Mouse (Mus musculus) right cerebral cortex, postnatal 10 days (tissue): ENCODE results near the gene Kbtbd12.

ENCODE experiments used
- DNase-seq, 2 experiments: peaks; one replicate each; pipeline ENCODE4 v3.0.0; 2021; ENCODE audit warnings: low spot score in 2 of 2

The Kbtbd12 gene

GRCm38 (mm10) chr6:88626912-88627311 lies 10.8 kb downstream of the Kbtbd12 start:
- no peak for DNase-seq

- DNase-seq = no peak
Observed at GRCm38 (mm10) chr6:88626462-88626861, 11.3 kb downstream of the Kbtbd12 start.

- DNase-seq = no peak
Observed at GRCm38 (mm10) chr6:88621816-88622481, 15.8 kb downstream of the Kbtbd12 start.

- DNase-seq = no peak
Observed at GRCm38 (mm10) chr6:88619542-88619941, 18.2 kb downstream of the Kbtbd12 start.

GRCm38 (mm10) chr6:88615352-88615751 lies 22.4 kb downstream of the Kbtbd12 start:
- no peak for DNase-seq

GRCm38 (mm10) chr6:88606417-88606816 lies 31.3 kb downstream of the Kbtbd12 start:
- no peak for DNase-seq

- no peak for DNase-seq
Observed at GRCm38 (mm10) chr6:88605715-88606114, 32.0 kb downstream of the Kbtbd12 start.

GRCm38 (mm10) chr6:88605235-88605634 lies 32.5 kb downstream of the Kbtbd12 start:
- no peak for DNase-seq

GRCm38 (mm10) chr6:88596108-88596507 lies 41.6 kb downstream of the Kbtbd12 start:
- no peak for DNase-seq

- no peak for DNase-seq
Observed at GRCm38 (mm10) chr6:88592367-88592766, 45.4 kb downstream of the Kbtbd12 start.

GRCm38 (mm10) chr6:88590231-88590630 lies 47.5 kb downstream of the Kbtbd12 start:
- DNase-seq = no peak

GRCm38 (mm10) chr6:88589517-88589916 lies 48.2 kb downstream of the Kbtbd12 start:
- DNase-seq = peak; percentile 50 to 58

- DNase-seq = no peak
Observed at GRCm38 (mm10) chr6:88588581-88589256, 49.0 kb downstream of the Kbtbd12 start.

- DNase-seq = no peak
Observed at GRCm38 (mm10) chr6:88587091-88587490, 50.7 kb downstream of the Kbtbd12 start.

GRCm38 (mm10) chr6:88583950-88584349 lies 53.8 kb downstream of the Kbtbd12 start:
- DNase-seq = no peak

GRCm38 (mm10) chr6:88576495-88576894 lies 61.3 kb downstream of the Kbtbd12 start:
- DNase-seq = peak; percentile 52 to 61

- no peak for DNase-seq
Observed at GRCm38 (mm10) chr6:88566676-88567075, 71.1 kb downstream of the Kbtbd12 start.

GRCm38 (mm10) chr6:88565033-88565432 lies 72.7 kb downstream of the Kbtbd12 start:
- peak in 1 of 2 experiments; percentile 35 for DNase-seq

- DNase-seq = no peak
Observed at GRCm38 (mm10) chr6:88560156-88560555, 77.6 kb downstream of the Kbtbd12 start.

GRCm38 (mm10) chr6:88559688-88560087 lies 78.1 kb downstream of the Kbtbd12 start:
- peak in 1 of 2 experiments; percentile 23 for DNase-seq

GRCm38 (mm10) chr6:88558076-88558475 lies 79.7 kb downstream of the Kbtbd12 start:
- no peak for DNase-seq

GRCm38 (mm10) chr6:88557548-88557947 lies 80.2 kb downstream of the Kbtbd12 start:
- DNase-seq = peak in 1 of 2 experiments; percentile 18

- no peak for DNase-seq
Observed at GRCm38 (mm10) chr6:88549916-88550315, 87.8 kb downstream of the Kbtbd12 start.
